Mouse (Mus musculus): ENCODE results near the gene Egfl8. TPM values are rescaled to one million over a fixed set of nuclear protein-coding genes. Genes with fewer than 3 reads are reported as not detected.

Gene Egfl8
- polyA plus RNA-seq, 2 experiments: 8.7 to 11.3 TPM

DNA sequence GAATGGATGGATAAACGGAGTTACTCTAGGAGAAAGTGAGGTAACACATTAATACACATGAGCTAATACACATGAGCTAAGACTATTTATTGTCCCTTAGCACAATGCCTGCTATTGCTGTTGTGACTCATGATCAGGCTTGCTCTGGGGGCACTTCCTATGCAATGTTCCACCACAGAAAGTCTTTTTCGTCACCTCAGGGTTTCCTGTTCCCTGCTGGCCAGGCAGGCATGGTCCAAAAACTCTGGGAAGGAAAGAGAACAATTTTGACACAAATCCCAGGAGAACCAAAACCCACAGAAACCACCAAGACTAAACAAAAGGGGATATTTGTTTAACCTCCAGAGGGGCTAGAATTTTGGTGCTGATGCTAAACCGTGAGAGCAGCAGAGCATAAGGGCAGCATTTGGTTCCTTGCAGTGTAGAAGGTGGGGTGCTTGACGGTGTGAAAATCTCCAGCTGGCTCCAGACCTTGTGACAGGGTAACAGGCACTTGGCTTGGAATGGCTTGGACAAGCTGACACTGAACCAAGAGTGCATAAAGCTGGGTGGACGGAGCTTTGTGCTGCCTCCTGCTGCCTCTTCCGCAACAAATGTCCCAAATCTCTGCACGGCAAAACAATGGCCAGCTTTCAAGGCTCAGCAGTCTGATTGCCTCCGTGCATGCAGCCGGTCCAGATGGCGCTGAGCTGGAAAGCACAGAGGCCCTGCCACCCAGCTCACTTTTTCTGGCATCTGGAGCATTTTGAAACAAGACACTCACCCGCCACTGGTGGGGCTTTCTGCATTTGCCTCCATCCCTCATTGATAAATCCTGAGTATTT lies 25.2 kb upstream of the Egfl8 start:
- peak; percentile 30 for ATAC-seq (ENCODE audit: low FRiP score, low read depth)
- Histone ChIP-seq H3K4me2 (replicated peaks; ENCODE audit: low read depth, low read length, severe bottlenecking) (0 out of 2 replicates have a peak overlapping the region, but pooled peaks have one; percentile 3), H3K9ac (ENCODE audit: low read depth, low read length, severe bottlenecking) (no peak overlapping the region), H3K36me3 (ENCODE audit: control insufficient read depth, insufficient read depth, low read length) (peaks cover 5% of the 10 kb centered on the region; the same call in 1 of the 2 replicates), H3K9me3 (ENCODE audit: control insufficient read depth, low read length) (no peaks in the 10 kb centered on the region), H3K27ac (replicated peaks; ENCODE audit: low read depth, low read length) (peak overlapping the region; percentile 71), H3K27me3 (ENCODE audit: control insufficient read depth, insufficient read depth, low read length) (no peaks in the 10 kb centered on the region), H3K4me1 (ENCODE audit: control insufficient read depth, insufficient read depth, low read length) (peaks cover 17% of the 10 kb centered on the region), H3K4me3 (replicated peaks; ENCODE audit: low read length) (no peak overlapping the region)
- peak; percentile 43 for DNase-seq (ENCODE audit: low spot score)
- no peak; the same call in 1 of the 2 replicates for TF ChIP-seq POLR2A (IDR thresholded peaks at IDR 0.05; ENCODE audit: borderline replicate concordance, extremely low read depth, insufficient read depth, insufficient read length)
- WGBS: 16% methylated on average over 11 of the region's 11 CpGs

DNA sequence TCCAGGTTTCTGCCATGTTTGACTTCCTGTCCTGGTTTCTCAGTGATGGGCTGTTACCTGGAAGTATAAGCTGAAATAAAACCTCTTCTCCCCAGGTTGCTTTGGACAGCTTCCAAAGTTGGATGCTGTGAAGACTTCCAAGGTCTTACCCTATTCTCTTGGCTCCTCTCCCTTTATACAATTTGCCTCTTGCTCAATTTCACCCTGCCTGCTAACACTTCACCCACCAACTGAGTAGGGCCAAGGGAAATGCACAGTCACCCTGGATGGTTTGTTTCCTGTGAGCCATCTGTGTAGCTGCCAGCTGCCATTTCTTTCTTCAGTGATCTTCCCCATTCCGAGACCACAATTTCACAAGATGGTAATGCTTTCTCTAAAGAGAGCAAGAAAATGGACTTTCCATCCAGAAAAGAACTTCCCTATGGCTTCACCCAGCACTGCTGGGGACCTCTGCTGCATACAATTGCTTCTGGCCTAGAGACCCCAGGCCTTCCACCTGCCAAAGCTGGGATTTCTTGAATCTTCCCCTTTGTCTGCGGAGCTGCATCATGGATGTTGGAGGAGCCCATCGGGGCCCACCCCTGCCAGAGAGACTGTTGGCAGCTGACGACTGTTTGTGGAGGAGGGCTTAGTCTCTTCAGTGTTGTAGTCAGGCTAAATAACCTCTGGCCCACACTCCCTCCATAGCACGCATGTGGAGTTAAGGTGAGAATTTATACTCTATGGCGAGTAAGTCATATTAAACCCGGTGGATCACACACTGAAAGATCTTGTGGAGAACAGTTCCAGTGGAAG lies 23.9 kb upstream of the Egfl8 start:
- no peak overlapping the region for H3K27ac ChIP-seq (replicated peaks; ENCODE audit: low read depth, low read length)
- no peak overlapping the region for H3K9ac ChIP-seq (ENCODE audit: low read depth, low read length, severe bottlenecking)
- H3K9me3 ChIP-seq (ENCODE audit: control insufficient read depth, low read length): no peaks in the 10 kb centered on the region
- H3K36me3 ChIP-seq (ENCODE audit: control insufficient read depth, insufficient read depth, low read length): no peaks in the 10 kb centered on the region
- no peak for TF ChIP-seq POLR2A (IDR thresholded peaks at IDR 0.05; ENCODE audit: borderline replicate concordance, extremely low read depth, insufficient read depth, insufficient read length)
- no peak overlapping the region for H3K4me3 ChIP-seq (replicated peaks; ENCODE audit: low read length)
- no peak overlapping the region for H3K4me2 ChIP-seq (replicated peaks; ENCODE audit: low read depth, low read length, severe bottlenecking)
- 83% methylated on average over 7 of the region's 7 CpGs for WGBS
- no peaks in the 10 kb centered on the region for H3K27me3 ChIP-seq (ENCODE audit: control insufficient read depth, insufficient read depth, low read length)
- ATAC-seq (ENCODE audit: low FRiP score, low read depth): no peak
- peaks cover 12% of the 10 kb centered on the region for H3K4me1 ChIP-seq (ENCODE audit: control insufficient read depth, insufficient read depth, low read length)
- DNase-seq (ENCODE audit: low spot score): no peak

DNA sequence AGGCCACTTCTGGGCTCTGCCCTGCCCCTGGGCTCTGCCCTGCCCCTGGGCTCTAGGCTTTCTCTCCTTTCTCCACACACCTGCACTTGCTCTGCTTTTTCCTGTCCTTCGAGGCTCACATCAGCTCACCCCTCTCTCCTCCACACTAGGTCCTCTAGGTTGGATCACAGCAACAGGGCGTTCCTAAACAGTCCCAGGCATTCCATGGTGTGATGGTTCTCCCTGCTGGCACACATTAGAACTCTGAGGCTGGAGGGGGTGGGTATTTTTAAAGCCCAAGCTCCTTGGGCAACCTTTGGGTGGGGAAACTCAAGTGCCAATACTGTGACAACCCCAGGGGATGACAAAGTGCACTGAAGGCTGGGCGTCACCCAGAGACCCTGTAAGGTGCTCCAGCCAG lies 21.7 kb upstream of the Egfl8 start:
- no peak for ATAC-seq (ENCODE audit: low FRiP score, low read depth)
- H3K9ac ChIP-seq (ENCODE audit: low read depth, low read length, severe bottlenecking): no peak overlapping the region
- no peak overlapping the region for H3K4me2 ChIP-seq (replicated peaks; ENCODE audit: low read depth, low read length, severe bottlenecking)
- H3K27me3 ChIP-seq (ENCODE audit: control insufficient read depth, insufficient read depth, low read length): peaks cover 5% of the 10 kb centered on the region
- peaks cover 12% of the 10 kb centered on the region for H3K4me1 ChIP-seq (ENCODE audit: control insufficient read depth, insufficient read depth, low read length)
- no peaks in the 10 kb centered on the region for H3K36me3 ChIP-seq (ENCODE audit: control insufficient read depth, insufficient read depth, low read length)
- H3K9me3 ChIP-seq (ENCODE audit: control insufficient read depth, low read length): no peaks in the 10 kb centered on the region
- no peak overlapping the region for H3K4me3 ChIP-seq (replicated peaks; ENCODE audit: low read length)
- no peak overlapping the region for H3K27ac ChIP-seq (replicated peaks; ENCODE audit: low read depth, low read length)
- TF ChIP-seq POLR2A (IDR thresholded peaks at IDR 0.05; ENCODE audit: borderline replicate concordance, extremely low read depth, insufficient read depth, insufficient read length): no peak
- WGBS: 60% methylated on average over 3 of the region's 3 CpGs
- no peak for DNase-seq (ENCODE audit: low spot score)

DNA sequence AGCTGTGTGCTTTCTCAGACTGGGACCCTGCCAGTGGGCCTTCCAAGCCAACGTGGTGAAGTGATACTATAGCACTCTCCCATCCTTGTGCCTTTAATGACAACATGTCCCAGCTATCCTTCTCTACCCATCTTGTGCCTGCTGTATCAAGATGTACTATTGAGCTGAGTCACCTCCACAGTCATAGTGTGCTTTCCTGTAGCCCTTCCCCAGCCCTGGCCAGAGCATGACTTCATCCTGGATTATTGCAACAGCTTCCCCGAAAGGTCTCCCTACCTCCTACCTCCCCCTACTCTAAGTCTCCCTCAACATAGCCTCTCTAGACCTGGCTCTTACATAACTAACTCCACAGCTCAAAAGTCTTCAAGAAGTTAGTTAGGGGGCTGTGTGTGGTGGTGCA lies 19.9 kb upstream of the Egfl8 start:
- H3K27me3 ChIP-seq (ENCODE audit: control insufficient read depth, insufficient read depth, low read length): peaks cover 23% of the 10 kb centered on the region
- WGBS: 56% methylated on average over 2 of the region's 2 CpGs
- TF ChIP-seq POLR2A (IDR thresholded peaks at IDR 0.05; ENCODE audit: borderline replicate concordance, extremely low read depth, insufficient read depth, insufficient read length): no peak

DNA sequence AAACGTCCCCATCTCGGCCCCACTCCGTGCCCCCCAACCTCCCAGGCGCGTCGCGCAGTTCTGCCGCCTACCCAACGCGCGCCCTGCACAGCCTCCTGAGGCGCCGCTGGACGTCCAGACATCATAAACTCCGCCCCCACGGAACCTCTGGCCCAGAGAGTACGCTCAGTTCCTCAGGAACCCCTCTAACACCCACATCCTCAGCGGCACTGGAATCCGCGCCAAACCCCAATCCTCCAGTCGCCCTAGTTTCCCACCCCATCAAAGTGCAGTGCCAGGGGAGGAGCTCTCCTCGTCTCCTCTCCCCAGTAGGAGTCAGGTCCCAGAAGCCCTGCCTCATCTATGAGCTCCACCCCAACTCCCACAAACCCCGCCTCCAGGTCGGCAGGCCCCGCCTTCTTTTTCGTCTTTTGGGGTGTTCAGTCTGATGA lies 16.5 kb upstream of the Egfl8 start:
- peak overlapping the region; percentile 79 for H3K4me2 ChIP-seq (replicated peaks; ENCODE audit: low read depth, low read length, severe bottlenecking)
- no peaks in the 10 kb centered on the region for H3K36me3 ChIP-seq (ENCODE audit: control insufficient read depth, insufficient read depth, low read length)
- H3K9ac ChIP-seq (ENCODE audit: low read depth, low read length, severe bottlenecking): peak overlapping the region; percentile 44
- peaks cover 26% of the 10 kb centered on the region for H3K4me1 ChIP-seq (ENCODE audit: control insufficient read depth, insufficient read depth, low read length)
- no peak overlapping the region for H3K27ac ChIP-seq (replicated peaks; ENCODE audit: low read depth, low read length)
- no peaks in the 10 kb centered on the region for H3K9me3 ChIP-seq (ENCODE audit: control insufficient read depth, low read length)
- WGBS: 2% methylated on average over 24 of the region's 26 CpGs
- ATAC-seq (ENCODE audit: low FRiP score, low read depth) (peak; percentile 25; the same call in 1 of the 2 replicates), DNase-seq (ENCODE audit: low spot score) (peak; percentile 34)
- peaks cover 36% of the 10 kb centered on the region for H3K27me3 ChIP-seq (ENCODE audit: control insufficient read depth, insufficient read depth, low read length)
- TF ChIP-seq POLR2A (IDR thresholded peaks at IDR 0.05; ENCODE audit: borderline replicate concordance, extremely low read depth, insufficient read depth, insufficient read length): no peak
- peak overlapping the region; percentile 38 for H3K4me3 ChIP-seq (replicated peaks; ENCODE audit: low read length)

More for the DNA sequence above, 19.9 kb upstream of the Egfl8 start:
- Histone ChIP-seq H3K36me3 (ENCODE audit: control insufficient read depth, insufficient read depth, low read length) (no peaks in the 10 kb centered on the region), H3K4me3 (replicated peaks; ENCODE audit: low read length) (no peak overlapping the region), H3K27ac (replicated peaks; ENCODE audit: low read depth, low read length) (no peak overlapping the region), H3K4me1 (ENCODE audit: control insufficient read depth, insufficient read depth, low read length) (peaks cover 12% of the 10 kb centered on the region), H3K9me3 (ENCODE audit: control insufficient read depth, low read length) (no peaks in the 10 kb centered on the region), H3K4me2 (replicated peaks; ENCODE audit: low read depth, low read length, severe bottlenecking) (no peak overlapping the region), H3K9ac (ENCODE audit: low read depth, low read length, severe bottlenecking) (no peak overlapping the region)
- DNase-seq (ENCODE audit: low spot score) (no peak), ATAC-seq (ENCODE audit: low FRiP score, low read depth) (no peak)
